Mouse (Mus musculus): ENCODE data around the gene I830077J02Rik. TPM values are rescaled to one million over a fixed set of nuclear protein-coding genes. Genes with fewer than 3 reads are reported as not detected.
A peak's percentile ranks its signal among the peaks of the same experiment; 100 is the strongest.

I830077J02Rik gene
- under 1 TPM; 0.44 to 0.74 TPM for total RNA-seq (2021)
- long read RNA-seq, experiment 1: 0 reads
- long read RNA-seq, experiment 2: 0 reads

- intact Hi-C loops (cut with DNase I; ENCODE audit: low total_unique reads): no loop called here
- no peak for DNase-seq
Measured at GRCm38 (mm10) chr3:105932240-105933071, at the start of gene I830077J02Rik. I830077J02Rik (minus strand) TSS chr3:105932664.

- no peak for DNase-seq
- intact Hi-C loops (cut with DNase I; ENCODE audit: low total_unique reads): no loop called here
Measured at GRCm38 (mm10) chr3:105974174-105974573, 41.7 kb upstream of the I830077J02Rik start.

DNA sequence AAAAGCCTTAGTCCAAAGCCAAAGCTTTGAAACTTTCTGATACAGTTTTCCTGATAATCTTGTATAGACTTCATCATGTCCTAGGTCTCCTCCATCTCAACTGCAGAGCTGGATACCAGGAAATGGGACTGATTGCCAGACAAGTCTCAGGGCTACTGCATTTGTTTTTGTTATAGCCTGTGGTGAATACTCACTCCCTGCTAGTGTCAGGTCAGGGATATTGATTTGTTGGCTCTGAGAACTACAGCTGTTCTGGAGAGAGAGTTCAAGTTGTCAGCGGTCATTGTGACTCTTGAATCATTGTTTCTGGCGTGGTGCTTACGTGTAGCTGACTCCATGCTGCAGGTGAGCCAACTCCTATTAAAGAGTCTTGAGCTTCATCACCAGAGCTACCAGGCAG, 40.9 kb upstream of the I830077J02Rik start, which contains the start of gene Ovgp1:
Gene Ovgp1, plus strand, starts transcription at position 301 of the 400 bp plus-strand sequence.
- no peak for DNase-seq
- intact Hi-C loops (cut with DNase I; ENCODE audit: low total_unique reads): no loop called here

DNA sequence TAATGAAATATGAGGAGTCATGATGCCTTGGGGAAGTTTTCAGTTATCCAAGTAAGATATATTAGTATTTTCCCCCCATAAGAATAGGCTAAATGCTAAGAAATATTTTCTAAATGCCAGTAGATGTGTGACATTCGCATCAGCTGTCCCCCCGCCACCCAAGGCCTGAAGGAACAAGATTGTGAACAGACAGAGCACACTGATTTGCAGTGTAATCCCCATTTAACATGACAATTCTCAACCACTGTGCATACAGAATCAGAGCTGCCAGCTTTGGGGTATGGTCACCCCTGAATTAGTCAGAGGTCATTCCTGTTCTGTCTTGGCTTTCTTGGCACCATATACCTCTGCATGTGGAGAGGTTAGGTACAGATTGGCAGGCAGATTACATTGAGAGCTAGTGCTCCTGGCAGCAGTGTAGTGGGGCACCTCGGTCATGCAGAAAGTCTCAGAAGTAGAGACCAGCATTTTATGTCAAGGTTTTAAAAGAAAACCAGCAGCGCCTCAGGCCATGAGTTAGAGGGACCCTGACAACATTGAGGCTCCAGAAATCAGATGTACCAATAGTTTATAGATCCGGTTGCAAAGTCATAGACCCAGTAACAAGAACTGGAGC, 39.5 kb upstream of the I830077J02Rik start:
- intact Hi-C loops (cut with DNase I; ENCODE audit: low total_unique reads): no loop called here
- DNase-seq: no peak

DNA sequence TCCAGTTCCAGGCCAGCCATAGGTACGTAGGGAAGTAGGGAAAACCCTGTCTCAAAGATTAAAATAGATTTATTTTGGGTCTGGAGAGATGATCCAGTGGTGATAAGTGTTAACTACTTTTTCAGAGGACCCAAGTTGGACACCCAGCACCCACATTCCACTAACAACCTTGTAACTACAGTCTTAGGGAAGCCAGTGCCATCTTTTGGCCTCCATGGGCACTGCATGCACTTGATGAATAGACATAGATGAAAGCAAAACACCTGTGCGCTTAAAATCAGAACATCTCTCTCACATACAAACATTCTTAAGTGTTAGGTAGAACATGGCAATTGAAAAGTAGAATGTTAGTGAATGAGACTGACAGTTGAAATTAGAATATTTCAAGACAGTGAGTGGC, 28.2 kb upstream of the I830077J02Rik start:
- intact Hi-C loops (cut with DNase I; ENCODE audit: low total_unique reads): no loop called here
- no peak for DNase-seq

DNA sequence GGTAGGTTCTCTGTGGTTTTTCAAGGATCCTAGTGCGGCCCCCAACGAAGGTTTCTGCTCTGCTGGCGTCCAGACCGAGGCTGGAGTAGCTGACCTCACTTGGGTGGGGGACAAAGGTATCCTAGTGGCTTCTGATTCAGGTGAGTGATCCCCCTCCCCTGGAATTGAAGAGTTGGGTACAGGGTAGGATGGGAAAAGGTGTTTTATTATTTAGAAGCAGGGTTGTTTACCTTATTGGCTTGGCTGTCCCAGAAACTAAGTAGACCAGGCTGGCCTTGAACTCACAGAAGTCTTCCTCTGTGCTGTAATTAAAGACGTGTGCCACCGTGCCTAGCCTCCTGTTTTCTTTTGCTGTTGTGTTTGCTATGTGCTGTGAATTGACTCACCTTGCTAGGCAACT, 27.5 kb upstream of the I830077J02Rik start, which contains the start of gene Atp5f1:
Gene Atp5f1, minus strand, starts transcription at position 101 of the 400 bp plus-strand sequence.
- DNase-seq: no peak
- intact Hi-C loops (cut with DNase I; ENCODE audit: low total_unique reads): no loop called here

DNA sequence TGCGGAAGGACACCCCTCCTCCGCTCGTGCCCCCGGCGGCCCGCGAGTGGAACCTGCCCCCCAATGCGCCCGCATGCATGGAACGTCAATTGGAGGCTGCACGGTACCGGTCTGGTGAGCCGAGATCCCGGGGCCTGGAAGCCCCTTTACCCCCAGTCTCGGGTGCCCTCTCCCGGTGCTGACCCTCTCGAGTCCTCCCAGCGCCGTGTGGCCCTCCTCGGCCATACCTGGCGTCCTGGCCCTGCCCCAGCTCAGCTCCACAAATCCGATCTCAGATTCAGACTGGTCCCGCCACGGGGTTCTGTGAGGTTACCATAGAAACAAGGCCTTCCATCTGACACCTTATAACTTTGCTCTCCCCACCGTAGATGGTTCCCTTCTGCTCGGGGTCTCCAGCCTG, 27.1 kb upstream of the I830077J02Rik start:
- no peak for DNase-seq
- intact Hi-C loops (cut with DNase I; ENCODE audit: low total_unique reads): no loop called here

- peak; percentile 94 for DNase-seq
- intact Hi-C loops (cut with DNase I; ENCODE audit: low total_unique reads): no loop called here
Measured at GRCm38 (mm10) chr3:105958974-105959580, 26.6 kb upstream of the I830077J02Rik start, which contains the start of gene Wdr77. Wdr77 (plus strand) TSS chr3:105959369.

DNA sequence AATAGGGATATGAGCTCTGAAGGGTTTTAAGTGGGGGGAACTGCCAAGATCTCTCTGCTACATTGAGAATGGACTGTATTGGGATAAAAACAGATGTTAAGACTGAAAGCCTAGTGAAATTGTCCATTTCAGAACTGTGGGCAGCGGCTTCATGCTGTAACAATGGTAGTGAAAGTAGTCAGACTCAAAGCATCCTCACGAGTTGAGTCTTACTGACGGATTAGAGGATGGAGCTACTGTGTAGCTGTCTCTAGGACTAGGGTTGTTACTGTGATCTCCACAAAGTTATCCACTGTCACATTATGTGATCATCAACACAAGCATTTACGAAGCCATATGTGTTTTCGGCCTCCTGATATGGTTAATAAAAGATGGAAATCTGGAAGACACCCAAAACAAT, 25.7 kb upstream of the I830077J02Rik start:
- DNase-seq: no peak
- intact Hi-C loops (cut with DNase I; ENCODE audit: low total_unique reads): no loop called here

GRCm38 (mm10) chr3:105957235-105957634, 24.8 kb upstream of the I830077J02Rik start:
- no peak for DNase-seq
- intact Hi-C loops (cut with DNase I; ENCODE audit: low total_unique reads): no loop called here

- DNase-seq: no peak
- intact Hi-C loops (cut with DNase I; ENCODE audit: low total_unique reads): loop anchor here (5.0 kb wide), 1 partner anchor 269 kb away; no protein-coding TSS in a partner anchor
Measured at GRCm38 (mm10) chr3:105951348-105951747, 18.9 kb upstream of the I830077J02Rik start.

- DNase-seq: no peak
- intact Hi-C loops (cut with DNase I; ENCODE audit: low total_unique reads): no loop called here
Measured at GRCm38 (mm10) chr3:105936111-105936510, 3.6 kb upstream of the I830077J02Rik start.

DNA sequence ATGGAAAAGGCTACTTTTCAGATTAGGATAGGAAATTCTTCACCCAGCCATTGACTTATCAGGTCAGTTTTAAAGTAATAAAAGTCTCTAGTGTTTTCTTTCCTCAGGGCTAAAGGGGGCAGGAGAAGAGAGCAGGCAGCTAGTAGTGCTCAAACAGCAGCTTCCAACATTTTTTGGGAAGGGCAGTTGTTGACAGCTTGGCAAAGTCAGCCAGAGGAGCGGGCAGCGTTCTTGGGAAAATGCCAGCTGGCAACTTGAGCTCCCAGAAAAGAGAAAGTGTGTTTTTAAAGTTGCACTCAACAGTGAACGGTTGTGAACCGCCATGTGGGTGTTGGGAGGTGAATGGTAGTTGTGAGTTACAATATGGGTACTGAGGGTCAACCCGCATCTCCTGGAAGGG, 2.6 kb upstream of the I830077J02Rik start:
- peak; percentile 24 for DNase-seq
- intact Hi-C loops (cut with DNase I; ENCODE audit: low total_unique reads): no loop called here

DNA sequence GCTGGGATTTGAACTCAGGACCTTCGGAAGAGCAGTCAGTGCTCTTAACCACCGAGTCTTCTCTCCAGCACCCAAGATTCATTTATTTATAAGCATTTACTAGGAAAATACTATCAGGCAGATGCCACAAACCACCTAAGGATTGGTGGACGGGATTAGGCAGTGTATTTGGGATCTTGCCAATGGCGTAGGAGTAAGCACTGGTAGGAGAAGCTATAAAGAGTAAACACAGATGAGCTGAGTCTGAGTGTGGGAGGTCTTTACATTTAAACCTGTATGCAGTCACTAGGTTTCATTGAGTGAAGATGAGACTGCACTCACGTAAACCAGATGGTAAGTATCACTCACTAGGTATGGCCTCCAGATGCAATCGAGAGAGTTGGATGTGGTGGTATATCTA, 1.5 kb upstream of the I830077J02Rik start:
- intact Hi-C loops (cut with DNase I; ENCODE audit: low total_unique reads): no loop called here
- no peak for DNase-seq

GRCm38 (mm10) chr3:105931095-105931494, 1.4 kb downstream of the I830077J02Rik start:
- intact Hi-C loops (cut with DNase I; ENCODE audit: low total_unique reads): no loop called here

GRCm38 (mm10) chr3:105929821-105930220, 2.6 kb downstream of the I830077J02Rik start:
- DNase-seq: no peak
- intact Hi-C loops (cut with DNase I; ENCODE audit: low total_unique reads): no loop called here

More at GRCm38 (mm10) chr3:105931095-105931494, 1.4 kb downstream of the I830077J02Rik start:
- no peak for DNase-seq

DNA sequence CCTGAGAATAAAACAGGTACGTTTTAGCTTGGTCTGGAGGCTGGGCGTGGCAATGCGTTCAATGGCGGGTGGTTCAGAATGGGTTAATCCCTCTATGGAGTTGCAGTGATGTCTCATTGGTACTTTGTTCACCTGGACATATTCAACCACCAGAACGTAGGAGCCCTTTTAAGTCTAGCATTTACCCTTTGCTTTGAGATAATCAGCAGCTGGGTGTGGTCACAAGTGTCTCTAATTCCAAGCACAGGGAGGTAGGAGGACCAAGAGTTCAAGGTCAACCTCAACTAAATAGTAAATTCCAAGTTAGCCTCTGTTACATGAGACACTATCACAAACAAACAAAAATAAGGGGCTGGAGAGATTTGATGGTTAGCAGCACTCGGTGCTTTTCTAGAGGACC, 3.7 kb downstream of the I830077J02Rik start:
- intact Hi-C loops (cut with DNase I; ENCODE audit: low total_unique reads): no loop called here

GRCm38 (mm10) chr3:105928195-105928569, 4.3 kb downstream of the I830077J02Rik start:
- intact Hi-C loops (cut with DNase I; ENCODE audit: low total_unique reads): no loop called here
- no peak for DNase-seq

More for the DNA sequence above, 3.7 kb downstream of the I830077J02Rik start:
- DNase-seq: no peak

DNA sequence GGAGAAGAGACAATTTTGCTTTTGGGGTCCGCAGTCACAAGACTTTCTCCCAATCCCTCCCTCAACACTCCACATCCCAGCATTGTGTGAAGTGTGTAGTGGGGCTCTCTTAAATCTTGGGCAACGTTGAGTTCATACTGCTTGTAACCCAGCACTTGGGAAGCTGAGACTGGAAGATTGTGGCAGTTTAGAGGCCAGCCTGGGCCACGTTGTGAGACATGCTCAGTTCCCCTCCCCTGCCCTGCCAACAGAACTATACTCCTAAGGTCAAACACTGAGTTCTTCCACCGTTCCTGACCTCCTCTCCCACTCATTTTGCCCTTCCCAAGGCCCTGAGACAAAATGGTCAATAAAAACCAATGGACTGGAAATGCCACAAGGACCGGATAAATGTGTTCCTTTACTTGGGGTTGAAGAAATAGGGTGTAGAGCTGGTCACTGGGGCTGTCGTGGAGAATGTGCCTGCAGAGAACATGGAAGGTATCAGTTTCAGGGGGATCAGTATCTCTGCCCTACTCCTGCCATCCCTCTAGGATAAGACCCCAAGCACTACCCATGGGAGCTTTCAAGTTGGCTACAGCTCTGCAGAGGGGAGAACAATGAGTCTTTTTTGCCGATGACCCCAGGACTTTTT, 4.8 kb downstream of the I830077J02Rik start:
- DNase-seq: no peak
- intact Hi-C loops (cut with DNase I; ENCODE audit: low total_unique reads): no loop called here

- intact Hi-C loops (cut with DNase I; ENCODE audit: low total_unique reads): no loop called here
- DNase-seq: no peak
Measured at GRCm38 (mm10) chr3:105924616-105925015, 7.8 kb downstream of the I830077J02Rik start.

Data from gastrocnemius, postnatal 14 days (tissue).